Mouse (Mus musculus): ENCODE measurements at regions not wholly inside any gene's neighbourhood (a gene's known extent, or its start where the extent isn't known, plus 50 kb on each side); places are given as distances from the start of the nearest gene placed in this dataset.
"Not testable (repeated sequence)": the region's sequence is repeated elsewhere in the genome, so short reads cannot be mapped to it uniquely, and the experiment has no call there.

DNA sequence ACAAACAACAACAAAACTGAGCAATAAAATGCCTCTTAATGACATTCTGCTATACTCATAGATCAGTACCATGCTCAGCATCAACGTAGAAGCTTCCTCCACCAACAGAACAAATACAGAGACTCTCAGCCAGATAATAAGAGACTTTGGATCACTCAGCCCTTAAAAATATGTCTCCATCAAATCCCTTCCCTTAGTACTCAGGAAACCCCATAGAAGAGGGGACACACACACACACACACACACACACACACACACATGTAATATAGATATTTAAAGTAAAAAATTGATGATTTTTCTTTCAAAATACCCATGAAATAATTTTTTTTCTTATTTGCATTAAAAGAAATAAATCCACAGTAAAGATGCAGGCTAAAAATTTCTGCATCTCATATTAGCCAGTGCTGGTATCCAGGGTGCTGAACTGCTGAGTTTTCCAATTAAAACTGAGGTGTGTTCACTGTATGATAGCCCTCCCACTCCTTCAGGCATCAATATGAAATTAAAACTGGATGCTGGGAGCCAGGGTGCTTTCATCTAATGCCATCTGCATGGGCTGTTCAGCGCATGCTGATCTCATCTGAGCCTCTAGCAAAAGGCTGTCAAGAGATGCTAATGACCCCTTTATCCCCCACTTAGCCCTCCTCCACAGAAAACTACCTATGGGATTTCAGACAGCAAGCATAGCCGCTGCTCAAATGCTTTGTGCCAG, 321.0 kb downstream of the Tm4sf1 start:
- no peak for DNase-seq (ENCODE audit: low spot score)

DNA sequence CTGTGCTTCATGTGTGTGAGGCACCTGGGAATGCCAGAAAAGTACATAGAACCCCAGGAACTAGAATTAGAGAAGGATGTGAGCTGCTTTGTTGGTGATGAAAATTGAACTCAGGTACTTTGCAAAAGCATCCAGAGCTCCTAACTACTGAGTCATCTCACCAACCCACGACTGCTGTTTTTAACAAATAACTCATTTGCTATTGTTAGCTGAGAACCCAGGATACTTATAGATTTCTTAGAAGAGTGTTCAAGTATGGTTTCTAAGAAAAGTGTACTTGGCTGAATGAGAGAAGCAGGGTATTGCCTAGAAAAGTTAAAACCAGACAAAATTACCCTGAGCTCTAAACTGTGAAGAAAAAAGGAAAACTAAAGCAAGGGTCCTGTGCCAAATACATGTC, 335.8 kb downstream of the Tm4sf1 start:
- DNase-seq (ENCODE audit: low spot score) = no peak

DNA sequence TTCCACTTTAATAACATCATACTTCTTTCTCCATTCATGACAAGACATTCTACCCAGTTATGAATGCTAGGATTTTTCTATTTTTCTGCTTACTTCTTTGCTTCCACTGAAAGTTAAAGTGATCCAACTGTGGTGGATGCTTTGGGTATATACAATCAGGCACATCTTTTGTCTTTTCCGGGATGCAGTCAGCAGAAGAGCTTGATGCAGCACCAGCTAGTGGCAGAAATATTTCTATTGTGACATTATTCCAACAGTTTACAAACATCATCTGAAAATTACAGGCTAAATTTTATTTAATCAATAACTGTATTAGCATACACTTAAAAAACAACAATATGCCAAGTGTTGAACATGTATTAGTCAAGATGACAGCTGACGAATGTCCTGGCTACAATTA, 336.3 kb downstream of the Tm4sf1 start:
- DNase-seq (ENCODE audit: low spot score) = no peak

GRCm38 (mm10) chr3:56964156-56964555, 337.6 kb downstream of the Tm4sf1 start:
- DNase-seq (ENCODE audit: low spot score) = no peak

DNA sequence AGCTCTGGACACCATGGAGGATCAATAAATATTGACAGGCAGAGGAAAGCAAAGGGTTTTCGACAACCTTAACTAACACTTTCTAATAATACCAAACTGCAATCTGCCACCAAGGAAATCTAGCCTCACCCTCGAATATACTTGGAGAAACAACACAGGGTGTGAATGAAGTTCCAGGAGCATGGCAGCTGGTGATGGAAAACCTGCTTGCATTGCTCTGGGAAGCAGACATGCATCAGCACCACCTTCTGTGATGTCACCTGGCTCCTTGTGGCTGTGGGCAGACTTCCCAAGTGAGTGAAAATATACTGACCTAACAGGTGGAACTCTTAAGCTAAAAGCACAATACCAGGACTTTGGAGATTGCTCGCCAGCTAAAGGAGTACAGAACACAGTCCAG, 338.5 kb downstream of the Tm4sf1 start:
- no peak for DNase-seq (ENCODE audit: low spot score)

GRCm38 (mm10) chr3:56962248-56963013, 339.4 kb downstream of the Tm4sf1 start:
- DNase-seq (ENCODE audit: low spot score) = no peak

GRCm38 (mm10) chr3:56956978-56957377, 344.8 kb downstream of the Tm4sf1 start:
- no peak for DNase-seq (ENCODE audit: low spot score)

DNA sequence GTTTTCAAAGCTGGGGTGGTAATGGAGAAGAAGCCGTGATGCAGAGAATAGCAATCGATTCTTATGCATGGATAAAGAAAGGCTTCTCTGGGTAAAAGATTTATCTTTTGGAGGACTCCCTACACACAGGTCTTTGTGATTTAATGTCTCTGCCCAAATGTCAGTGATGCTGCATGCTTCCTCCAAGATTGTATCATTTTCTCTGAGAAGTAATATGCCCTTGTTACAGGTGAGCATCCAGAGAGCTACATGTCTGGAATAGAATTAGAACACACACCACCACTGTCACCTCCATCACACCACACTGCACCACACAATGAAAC, 346.0 kb downstream of the Tm4sf1 start:
- DNase-seq (ENCODE audit: low spot score) = no peak

GRCm38 (mm10) chr3:56955098-56955798, 346.5 kb downstream of the Tm4sf1 start:
- DNase-seq (ENCODE audit: low spot score) = no peak

GRCm38 (mm10) chr3:56942557-56942956, 359.2 kb downstream of the Tm4sf1 start:
- DNase-seq (ENCODE audit: low spot score) = not testable (repeated sequence)

GRCm38 (mm10) chr3:56928940-56929339, 372.8 kb downstream of the Tm4sf1 start:
- DNase-seq (ENCODE audit: low spot score) = not testable (repeated sequence)

GRCm38 (mm10) chr3:56898491-56898890, 403.3 kb downstream of the Tm4sf1 start:
- DNase-seq (ENCODE audit: low spot score) = no peak

- DNase-seq (ENCODE audit: low spot score) = no peak
These were observed 424.7 kb downstream of the Tm4sf1 start for GRCm38 (mm10) chr3:56877062-56877461.

- DNase-seq (ENCODE audit: low spot score) = no peak
These were observed 438.2 kb downstream of the Tm4sf1 start for GRCm38 (mm10) chr3:56863591-56863990.

GRCm38 (mm10) chr3:56859841-56860240, 441.9 kb downstream of the Tm4sf1 start:
- DNase-seq (ENCODE audit: low spot score) = no peak

DNA sequence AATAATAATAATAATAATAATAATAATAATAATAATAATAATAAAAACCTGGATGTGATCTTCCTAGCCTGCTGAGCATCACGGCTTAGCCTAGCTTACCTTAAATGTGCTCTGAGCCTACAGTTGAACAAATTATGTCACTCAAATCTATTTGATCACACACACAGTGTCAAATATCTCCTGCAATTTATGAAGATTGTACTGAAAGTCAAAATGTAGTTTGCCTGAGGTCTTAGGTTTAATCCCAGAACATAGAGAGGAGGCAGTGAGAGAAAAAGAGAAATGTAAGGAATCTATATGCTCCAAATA, 456.4 kb downstream of the Tm4sf1 start:
- no peak for DNase-seq (ENCODE audit: low spot score)

- no peak for DNase-seq (ENCODE audit: low spot score)
These were observed 456.9 kb downstream of the Tm4sf1 start for GRCm38 (mm10) chr3:56844681-56845461.

- no peak for DNase-seq (ENCODE audit: low spot score)
These were observed 464.6 kb downstream of the Tm4sf1 start for GRCm38 (mm10) chr3:56837176-56837575.

GRCm38 (mm10) chr3:56830315-56831097, 471.3 kb downstream of the Tm4sf1 start:
- DNase-seq (ENCODE audit: low spot score) = no peak

DNA sequence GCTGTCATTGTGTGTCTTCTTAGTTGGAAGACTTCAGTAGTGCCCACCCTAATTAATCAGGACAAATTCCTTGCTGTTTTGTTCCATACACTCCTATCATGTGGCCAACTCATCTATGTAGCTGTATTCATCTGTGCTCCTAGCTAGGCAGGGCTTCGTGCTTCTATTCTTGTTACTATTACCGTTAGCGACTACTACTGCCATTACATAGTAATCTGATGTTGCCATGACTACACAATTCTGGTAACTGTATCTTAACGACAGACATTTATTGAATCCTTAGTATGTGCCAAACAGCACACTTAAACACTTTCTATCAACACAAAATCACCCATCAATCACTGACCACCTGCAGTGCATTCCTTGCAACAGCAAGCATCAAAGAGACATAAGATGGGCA, 477.6 kb downstream of the Tm4sf1 start:
- DNase-seq (ENCODE audit: low spot score) = no peak

DNA sequence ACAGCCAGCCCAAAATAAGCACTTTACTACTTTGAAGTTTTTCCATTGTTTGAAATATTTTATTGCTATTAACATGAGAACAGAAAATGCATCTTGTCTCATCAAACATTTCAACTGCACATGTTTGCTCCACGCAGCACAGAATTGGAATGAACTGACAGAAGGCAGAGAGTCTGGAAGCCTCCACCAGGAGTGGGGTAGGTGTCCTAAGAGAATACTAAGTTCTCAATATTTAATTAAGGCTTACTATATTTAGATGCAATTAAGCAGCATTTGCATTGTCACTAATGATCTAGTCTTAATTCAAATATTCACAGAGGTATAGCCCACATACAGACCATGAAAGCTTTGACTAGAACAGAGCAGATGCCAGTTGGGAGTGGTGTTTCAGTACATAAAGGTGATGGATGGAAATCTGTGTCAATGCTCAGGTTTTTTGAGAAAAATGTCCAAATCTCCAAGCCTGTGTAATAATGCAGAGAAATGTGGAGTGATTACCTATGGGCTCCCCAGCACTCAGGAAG, 491.2 kb downstream of the Tm4sf1 start:
- no peak for DNase-seq (ENCODE audit: low spot score)
